Mouse (Mus musculus): ENCODE data around the gene Tor1a.

Tor1a gene

GRCm38 (mm10) chr2:30967352-30968327 is at the start of gene Tor1a:
TSS of gene Tor1a (minus strand) at chr2:30967933.
- peak; percentile 78 for DNase-seq (ENCODE audit: low read depth, low spot score)

- no peak for DNase-seq (ENCODE audit: low read depth, low spot score)
These were observed 45.8 kb upstream of the Tor1a start for GRCm38 (mm10) chr2:31013371-31014120.

GRCm38 (mm10) chr2:31007208-31007607 is 39.5 kb upstream of the Tor1a start:
- no peak for DNase-seq (ENCODE audit: low read depth, low spot score)

GRCm38 (mm10) chr2:31006434-31006833 is 38.7 kb upstream of the Tor1a start:
- DNase-seq (ENCODE audit: low read depth, low spot score) = no peak

- DNase-seq (ENCODE audit: low read depth, low spot score) = no peak
These were observed 37.7 kb upstream of the Tor1a start for GRCm38 (mm10) chr2:31005453-31005852.

- no peak for DNase-seq (ENCODE audit: low read depth, low spot score)
These were observed 35.1 kb upstream of the Tor1a start for GRCm38 (mm10) chr2:31002857-31003256.

- no peak for DNase-seq (ENCODE audit: low read depth, low spot score)
These were observed 30.9 kb upstream of the Tor1a start for GRCm38 (mm10) chr2:30998443-30999260.

- DNase-seq (ENCODE audit: low read depth, low spot score) = no peak
These were observed 27.8 kb upstream of the Tor1a start for GRCm38 (mm10) chr2:30995432-30995996.

- no peak for DNase-seq (ENCODE audit: low read depth, low spot score)
These were observed 27.1 kb upstream of the Tor1a start for GRCm38 (mm10) chr2:30994853-30995252.

- no peak for DNase-seq (ENCODE audit: low read depth, low spot score)
These were observed 22.5 kb upstream of the Tor1a start for GRCm38 (mm10) chr2:30990221-30990620.

- DNase-seq (ENCODE audit: low read depth, low spot score) = no peak
These were observed 17.6 kb upstream of the Tor1a start for GRCm38 (mm10) chr2:30985111-30986020.

- DNase-seq (ENCODE audit: low read depth, low spot score) = no peak
These were observed 15.3 kb upstream of the Tor1a start for GRCm38 (mm10) chr2:30983024-30983423.

GRCm38 (mm10) chr2:30981790-30982513 is 14.2 kb upstream of the Tor1a start, which contains the start of the genes BC005624 and Usp20:
TSS of gene BC005624 (minus strand) at chr2:30982201.
TSS of gene Usp20 (plus strand) at chr2:30982279.
- peak; percentile 100 for DNase-seq (ENCODE audit: low read depth, low spot score)

- DNase-seq (ENCODE audit: low read depth, low spot score) = no peak
These were observed 907 bp downstream of the Tor1a start for GRCm38 (mm10) chr2:30966826-30967225.

GRCm38 (mm10) chr2:30965627-30966026 is 2.1 kb downstream of the Tor1a start:
- no peak for DNase-seq (ENCODE audit: low read depth, low spot score)

- no peak for DNase-seq (ENCODE audit: low read depth, low spot score)
These were observed 5.0 kb downstream of the Tor1a start for GRCm38 (mm10) chr2:30962570-30963254.

GRCm38 (mm10) chr2:30959856-30960255 is 7.9 kb downstream of the Tor1a start:
- no peak for DNase-seq (ENCODE audit: low read depth, low spot score)

- DNase-seq (ENCODE audit: low read depth, low spot score) = no peak
These were observed 9.0 kb downstream of the Tor1a start for GRCm38 (mm10) chr2:30958726-30959125.

- DNase-seq (ENCODE audit: low read depth, low spot score) = no peak
These were observed 10.2 kb downstream of the Tor1a start for GRCm38 (mm10) chr2:30957511-30957910.

Data from embryo, embryonic 11.5 days (tissue).